Mouse (Mus musculus): Measurements from ENCODE around the gene Sly. TPM values are rescaled to one million over a fixed set of nuclear protein-coding genes. Genes with fewer than 3 reads are reported as not detected.

Sly gene
- not detected for polyA plus RNA-seq (2017; shearing (Covaris generic))

DNA sequence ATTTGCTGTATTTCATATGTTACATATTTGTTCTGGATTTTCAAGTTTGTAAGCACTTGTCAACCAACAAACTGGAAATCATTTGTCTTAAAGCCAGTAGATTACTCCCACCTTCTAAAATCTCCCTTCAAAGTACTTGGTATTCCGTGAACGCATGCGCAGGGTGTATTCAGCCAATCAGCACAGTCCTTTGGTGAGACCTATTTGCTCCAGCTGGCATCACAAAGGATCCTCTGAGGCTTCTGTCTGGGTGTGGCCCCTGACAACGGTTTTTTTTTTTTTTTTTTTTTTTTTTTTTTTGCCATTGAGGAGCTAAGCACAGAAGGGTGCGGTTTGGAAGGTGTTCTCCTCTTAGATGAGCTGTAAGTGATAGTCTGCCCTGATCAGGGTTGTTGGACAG is at the start of gene Sly:
Gene Sly, plus strand, starts transcription at position 301 of the 400 bp plus-strand sequence.

All from effector memory CD4-positive, alpha-beta T cell, adult 7 months (primary cell).